ENCODE assay signal across 17 mouse cellular contexts in the genomic region with DNA sequence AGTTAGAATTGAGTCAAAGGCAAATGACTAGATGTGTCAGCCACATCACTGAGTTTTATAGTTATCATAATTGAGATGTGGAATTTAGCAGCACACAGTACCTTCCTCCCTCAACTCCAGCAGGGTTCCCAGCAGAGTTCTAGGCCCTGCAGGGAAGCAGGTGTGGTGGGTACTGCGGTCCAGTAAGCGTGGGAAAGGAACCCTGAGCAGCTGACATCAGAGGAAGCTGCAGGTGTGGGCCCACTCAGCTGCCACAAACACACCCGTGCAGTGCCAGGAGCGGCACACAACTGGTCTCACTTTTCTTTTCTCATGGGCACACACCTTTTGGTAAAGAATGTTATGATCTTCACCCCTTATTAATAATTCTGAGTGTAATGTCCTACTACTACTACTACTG. TPM values are rescaled to one million over a fixed set of nuclear protein-coding genes. Genes with fewer than 3 reads are reported as not detected.
"Had no signal": no experiment of that assay in that cellular context is flagged by ENCODE, and none has a peak within 500 bp of the region (broad histone marks: within the 10 kb centered on the region; RNA-seq: fewer than 3 reads in every experiment).

No protein-coding gene starts in this region.

- DNase-seq: kidney, adult 2 months; kidney, postnatal 14 days; left cerebral cortex, postnatal 4 days; lung, adult 18-20 months; right cerebral cortex, adult 18-20 months had no signal

- H3K9ac ChIP-seq: kidney, embryonic 15.5 days; limb, embryonic 13.5 days; liver, embryonic 14.5 days; midbrain, embryonic 13.5 days; neural tube, embryonic 15.5 days had no signal

- H3K4me3 ChIP-seq: kidney, embryonic 15.5 days; limb, embryonic 13.5 days; midbrain, embryonic 13.5 days; neural tube, embryonic 15.5 days had no signal

- H3K27ac ChIP-seq: kidney, embryonic 15.5 days; limb, embryonic 13.5 days; liver, embryonic 14.5 days; midbrain, embryonic 13.5 days; neural tube, embryonic 15.5 days had no signal

- H3K4me2 ChIP-seq: kidney, embryonic 15.5 days; limb, embryonic 13.5 days; midbrain, embryonic 13.5 days; neural tube, embryonic 15.5 days had no signal

- H3K4me1 ChIP-seq: kidney, embryonic 15.5 days; limb, embryonic 13.5 days; midbrain, embryonic 13.5 days had no signal

- H3K27me3 ChIP-seq: kidney, embryonic 15.5 days; limb, embryonic 13.5 days; midbrain, embryonic 13.5 days; neural tube, embryonic 15.5 days had no signal

- H3K9me3 ChIP-seq: kidney, embryonic 15.5 days; limb, embryonic 13.5 days; midbrain, embryonic 13.5 days; neural tube, embryonic 15.5 days had no signal

- ATAC-seq: midbrain, embryonic 13.5 days had no signal

RNA-seq across cellular contexts. Expression of a gene that starts 25.2 kb away (rescaled TPM):
- polyA plus RNA-seq: kidney, adult 2 months; kidney, embryonic 15.5 days; large intestine, adult 2 months; limb, embryonic 13.5 days; liver, adult 2 months; liver, embryonic 14.5 days; lung, embryonic 16.5 days; midbrain, embryonic 13.5 days; midbrain, postnatal 0 days; neural tube, embryonic 11.5 days; neural tube, embryonic 15.5 days; spleen, adult 2 months; stomach, embryonic 14.5 days had no signal
